Mouse (Mus musculus): ENCODE measurements around the gene Slc17a9. TPM values are rescaled to one million over a fixed set of nuclear protein-coding genes. Genes with fewer than 3 reads are reported as not detected.

Gene Slc17a9
- polyA plus RNA-seq, 1 experiment from 2014 or later: 0.45 TPM

GRCm38 (mm10) chr2:180700457-180700856 is 24.6 kb upstream of the Slc17a9 start:
- H3K9ac ChIP-seq (ENCODE audit: low read depth, low read length): peak overlapping the region; percentile 85; the same call in 1 of the 2 replicates
- 82% methylated on average over 5 of the region's 5 CpGs for WGBS
- H3K4me2 ChIP-seq (replicated peaks; ENCODE audit: low read depth, low read length): peak overlapping the region; percentile 81
- H3K27ac ChIP-seq (ENCODE audit: low read depth, low read length): no peak overlapping the region
- DNase-seq (ENCODE audit: low spot score): no peak
- H3K27me3 ChIP-seq (ENCODE audit: control insufficient read depth, insufficient read depth, low read length): no peaks in the 10 kb centered on the region
- H3K9me3 ChIP-seq (ENCODE audit: control insufficient read depth, low read length): no peaks in the 10 kb centered on the region
- peaks cover 7% of the 10 kb centered on the region; the same call in 1 of the 2 replicates for H3K4me1 ChIP-seq (replicated peaks; ENCODE audit: control insufficient read depth, insufficient read depth, low read length)
- no peaks in the 10 kb centered on the region for H3K36me3 ChIP-seq (ENCODE audit: control insufficient read depth, insufficient read depth, low read length)
- peak overlapping the region; percentile 72 for H3K4me3 ChIP-seq (ENCODE audit: low read depth, low read length)
- no peak for ATAC-seq (ENCODE audit: low FRiP score)

- no peaks in the 10 kb centered on the region for H3K36me3 ChIP-seq (ENCODE audit: control insufficient read depth, insufficient read depth, low read length)
- 4% methylated on average over 26 of the region's 26 CpGs for WGBS
- DNase-seq (ENCODE audit: low spot score): no peak
- no peaks in the 10 kb centered on the region for H3K9me3 ChIP-seq (ENCODE audit: control insufficient read depth, low read length)
- peak overlapping the region; percentile 85 for H3K9ac ChIP-seq (ENCODE audit: low read depth, low read length)
- H3K27ac ChIP-seq (ENCODE audit: low read depth, low read length): peak overlapping the region; percentile 87
- peak overlapping the region; percentile 72 for H3K4me3 ChIP-seq (ENCODE audit: low read depth, low read length)
- peaks cover 7% of the 10 kb centered on the region; the same call in 1 of the 2 replicates for H3K4me1 ChIP-seq (replicated peaks; ENCODE audit: control insufficient read depth, insufficient read depth, low read length)
- peak overlapping the region; percentile 81 for H3K4me2 ChIP-seq (replicated peaks; ENCODE audit: low read depth, low read length)
- ATAC-seq (ENCODE audit: low FRiP score): peak; percentile 54
- no peaks in the 10 kb centered on the region for H3K27me3 ChIP-seq (ENCODE audit: control insufficient read depth, insufficient read depth, low read length)
Observed at GRCm38 (mm10) chr2:180701053-180701766, 23.9 kb upstream of the Slc17a9 start.

- DNase-seq (ENCODE audit: low spot score): peak; percentile 94
- Histone ChIP-seq H3K9ac (ENCODE audit: low read depth, low read length) (peak overlapping the region; percentile 85), H3K36me3 (ENCODE audit: control insufficient read depth, insufficient read depth, low read length) (no peaks in the 10 kb centered on the region), H3K4me3 (ENCODE audit: low read depth, low read length) (peak overlapping the region; percentile 72), H3K27ac (ENCODE audit: low read depth, low read length) (peak overlapping the region; percentile 87), H3K9me3 (ENCODE audit: control insufficient read depth, low read length) (no peaks in the 10 kb centered on the region), H3K4me1 (replicated peaks; ENCODE audit: control insufficient read depth, insufficient read depth, low read length) (peaks cover 7% of the 10 kb centered on the region; the same call in 1 of the 2 replicates), H3K27me3 (ENCODE audit: control insufficient read depth, insufficient read depth, low read length) (no peaks in the 10 kb centered on the region), H3K4me2 (replicated peaks; ENCODE audit: low read depth, low read length) (peak overlapping the region; percentile 81)
- ATAC-seq (ENCODE audit: low FRiP score): peak; percentile 95
- under 1% methylated on average over 65 of the region's 66 CpGs for WGBS
Observed at GRCm38 (mm10) chr2:180701767-180702621, 23.1 kb upstream of the Slc17a9 start.

GRCm38 (mm10) chr2:180702701-180703149 is 22.3 kb upstream of the Slc17a9 start:
- DNase-seq (ENCODE audit: low spot score) (no peak), ATAC-seq (ENCODE audit: low FRiP score) (no peak)
- WGBS: 40% methylated on average over 4 of the region's 4 CpGs
- Histone ChIP-seq H3K9me3 (ENCODE audit: control insufficient read depth, low read length) (no peaks in the 10 kb centered on the region), H3K36me3 (ENCODE audit: control insufficient read depth, insufficient read depth, low read length) (no peaks in the 10 kb centered on the region), H3K4me2 (replicated peaks; ENCODE audit: low read depth, low read length) (peak overlapping the region; percentile 81), H3K4me1 (replicated peaks; ENCODE audit: control insufficient read depth, insufficient read depth, low read length) (peaks cover 7% of the 10 kb centered on the region; the same call in 1 of the 2 replicates), H3K27me3 (ENCODE audit: control insufficient read depth, insufficient read depth, low read length) (no peaks in the 10 kb centered on the region), H3K27ac (ENCODE audit: low read depth, low read length) (peak overlapping the region; percentile 87; the same call in 1 of the 2 replicates), H3K9ac (ENCODE audit: low read depth, low read length) (peak overlapping the region; percentile 85), H3K4me3 (ENCODE audit: low read depth, low read length) (peak overlapping the region; percentile 72)

GRCm38 (mm10) chr2:180703175-180703574 is 21.9 kb upstream of the Slc17a9 start:
- Histone ChIP-seq H3K4me3 (ENCODE audit: low read depth, low read length) (no peak overlapping the region), H3K27ac (ENCODE audit: low read depth, low read length) (no peak overlapping the region)
- 81% methylated on average over 5 of the region's 5 CpGs for WGBS

GRCm38 (mm10) chr2:180703645-180704359 is 21.3 kb upstream of the Slc17a9 start:
- no peak overlapping the region for H3K9ac ChIP-seq (ENCODE audit: low read depth, low read length)
- WGBS: 83% methylated on average over 3 of the region's 3 CpGs
- H3K4me3 ChIP-seq (ENCODE audit: low read depth, low read length): no peak overlapping the region
- H3K4me2 ChIP-seq (replicated peaks; ENCODE audit: low read depth, low read length): no peak overlapping the region
- H3K9me3 ChIP-seq (ENCODE audit: control insufficient read depth, low read length): no peaks in the 10 kb centered on the region
- DNase-seq (ENCODE audit: low spot score): no peak
- no peak for ATAC-seq (ENCODE audit: low FRiP score)
- H3K4me1 ChIP-seq (replicated peaks; ENCODE audit: control insufficient read depth, insufficient read depth, low read length): peaks cover 12% of the 10 kb centered on the region
- no peaks in the 10 kb centered on the region for H3K27me3 ChIP-seq (ENCODE audit: control insufficient read depth, insufficient read depth, low read length)
- H3K36me3 ChIP-seq (ENCODE audit: control insufficient read depth, insufficient read depth, low read length): no peaks in the 10 kb centered on the region
- H3K27ac ChIP-seq (ENCODE audit: low read depth, low read length): no peak overlapping the region

More at GRCm38 (mm10) chr2:180703175-180703574, 21.9 kb upstream of the Slc17a9 start:
- ATAC-seq (ENCODE audit: low FRiP score): no peak
- peaks cover 7% of the 10 kb centered on the region; the same call in 1 of the 2 replicates for H3K4me1 ChIP-seq (replicated peaks; ENCODE audit: control insufficient read depth, insufficient read depth, low read length)
- DNase-seq (ENCODE audit: low spot score): no peak
- H3K9ac ChIP-seq (ENCODE audit: low read depth, low read length): no peak overlapping the region
- H3K9me3 ChIP-seq (ENCODE audit: control insufficient read depth, low read length): no peaks in the 10 kb centered on the region
- no peak overlapping the region for H3K4me2 ChIP-seq (replicated peaks; ENCODE audit: low read depth, low read length)
- no peaks in the 10 kb centered on the region for H3K36me3 ChIP-seq (ENCODE audit: control insufficient read depth, insufficient read depth, low read length)
- no peaks in the 10 kb centered on the region for H3K27me3 ChIP-seq (ENCODE audit: control insufficient read depth, insufficient read depth, low read length)

GRCm38 (mm10) chr2:180704591-180704990 is 20.5 kb upstream of the Slc17a9 start:
- WGBS: 91% methylated on average over 8 of the region's 8 CpGs
- Histone ChIP-seq H3K4me2 (replicated peaks; ENCODE audit: low read depth, low read length) (no peak overlapping the region), H3K4me1 (replicated peaks; ENCODE audit: control insufficient read depth, insufficient read depth, low read length) (peaks cover 13% of the 10 kb centered on the region), H3K4me3 (ENCODE audit: low read depth, low read length) (no peak overlapping the region), H3K27ac (ENCODE audit: low read depth, low read length) (no peak overlapping the region), H3K27me3 (ENCODE audit: control insufficient read depth, insufficient read depth, low read length) (no peaks in the 10 kb centered on the region), H3K9ac (ENCODE audit: low read depth, low read length) (no peak overlapping the region), H3K36me3 (ENCODE audit: control insufficient read depth, insufficient read depth, low read length) (no peaks in the 10 kb centered on the region), H3K9me3 (ENCODE audit: control insufficient read depth, low read length) (no peaks in the 10 kb centered on the region)
- DNase-seq (ENCODE audit: low spot score) (no peak), ATAC-seq (ENCODE audit: low FRiP score) (no peak)

- peaks cover 13% of the 10 kb centered on the region for H3K4me1 ChIP-seq (replicated peaks; ENCODE audit: control insufficient read depth, insufficient read depth, low read length)
- no peak overlapping the region for H3K4me3 ChIP-seq (ENCODE audit: low read depth, low read length)
- WGBS: 95% methylated on average over 3 of the region's 3 CpGs
- no peaks in the 10 kb centered on the region for H3K36me3 ChIP-seq (ENCODE audit: control insufficient read depth, insufficient read depth, low read length)
- H3K4me2 ChIP-seq (replicated peaks; ENCODE audit: low read depth, low read length): no peak overlapping the region
- DNase-seq (ENCODE audit: low spot score) (no peak), ATAC-seq (ENCODE audit: low FRiP score) (no peak)
- H3K27me3 ChIP-seq (ENCODE audit: control insufficient read depth, insufficient read depth, low read length): no peaks in the 10 kb centered on the region
- no peak overlapping the region for H3K27ac ChIP-seq (ENCODE audit: low read depth, low read length)
- H3K9ac ChIP-seq (ENCODE audit: low read depth, low read length): no peak overlapping the region
- no peaks in the 10 kb centered on the region for H3K9me3 ChIP-seq (ENCODE audit: control insufficient read depth, low read length)
Observed at GRCm38 (mm10) chr2:180705066-180705465, 20.0 kb upstream of the Slc17a9 start.
